Mouse (Mus musculus) heart, postnatal 0 days (tissue): ENCODE measurements around the gene Rgs7. TPM values are rescaled to one million over a fixed set of nuclear protein-coding genes. Genes with fewer than 3 reads are reported as not detected.

Source experiments
- ATAC-seq: fragments of 200-750 bp; cut with Nextera tagmentation; 2 replicates; pipeline ENCODE4 v1.8.0; 2017; ENCODE audit warnings: low read depth, moderate number of reproducible peaks, moderate library complexity; ENCODE audit not compliant: insufficient read depth
- DNase-seq: peaks from one replicate; pipeline ENCODE4 v3.0.0-alpha.2; 2016; ENCODE audit warnings: low spot score
- H3K27ac ChIP-seq: fragments of 300-500 bp; sonication (generic); 2 replicates; pipeline ENCODE4 v1.5.1; 2014; ENCODE audit warnings: low read depth, mild to moderate bottlenecking
- H3K27me3 ChIP-seq: fragments of 300-500 bp; sonication (generic); 2 replicates; pipeline ENCODE4 v1.6.1; 2014; ENCODE audit warnings: low read length, mixed read lengths; ENCODE audit not compliant: control insufficient read depth, insufficient read depth
- H3K36me3 ChIP-seq: fragments of 300-500 bp; sonication (generic); replicated peaks from 2 replicates; pipeline ENCODE4 v1.6.1; 2014; ENCODE audit warnings: low read length, mixed read lengths; ENCODE audit not compliant: control insufficient read depth, insufficient read depth
- H3K4me1 ChIP-seq: fragments of 300-500 bp; sonication (generic); 2 replicates; pipeline ENCODE4 v1.6.1; 2014; ENCODE audit warnings: antibody characterized with exemption; ENCODE audit not compliant: control insufficient read depth, insufficient read depth
- H3K4me2 ChIP-seq: fragments of 300-500 bp; sonication (generic); 2 replicates; pipeline ENCODE4 v1.6.1; 2014; ENCODE audit warnings: low read depth, mild to moderate bottlenecking, low read length, moderate library complexity
- H3K4me3 ChIP-seq: fragments of 300-500 bp; sonication (generic); 2 replicates; pipeline ENCODE4 v1.5.1; 2014; ENCODE audit warnings: low read depth, low read length
- H3K9ac ChIP-seq: fragments of 300-500 bp; sonication (generic); replicated peaks from 2 replicates; pipeline ENCODE4 v1.6.1; 2014; ENCODE audit warnings: low read depth, low read length, mixed read lengths
- H3K9me3 ChIP-seq: fragments of 300-500 bp; sonication (generic); replicated peaks from 2 replicates; pipeline ENCODE4 v1.6.1; 2016; ENCODE audit warnings: low read length; ENCODE audit not compliant: control insufficient read depth
- CTCF ChIP-seq: IDR thresholded peaks from 2 replicates; pipeline ENCODE4 v1.5.1; 2016; ENCODE audit warnings: antibody characterized with exemption, control low read depth, low read depth
- EP300 ChIP-seq: IDR thresholded peaks from 2 replicates; pipeline ENCODE4 v1.6.1; 2016; ENCODE audit warnings: antibody characterized with exemption, low read depth
- WGBS: fragments of 180-500 bp; shearing (Covaris S2); extraction: QIAGEN DNeasy Blood & Tissue Kit; methylation state at CpG from one replicate; pipeline ENCODE4 v1.1.7; 2014; 5-methylcytosine and 5-hydroxymethylcytosine counted together
- polyA plus RNA-seq: library from polyadenylated mRNA; unstranded; fragments of >200 nt; fragmentation: Nextera tagmentation; extraction: Ambion mirVana; gene quantifications from 2 replicates; pipeline ENCODE4 v1.2.1, GENCODE M21; 2015
- total RNA-seq: library from RNA; depleted of rRNA; stranded (reverse); fragments of >200 nt; gene quantifications from 2 replicates; pipeline ENCODE4 v1.2.3, GENCODE M21; 2014; ENCODE audit warnings: low replicate concordance

Gene Rgs7
- total and polyA plus RNA-seq, 2 experiments from 2014 or later: 0.34 to 0.55 TPM

DNA sequence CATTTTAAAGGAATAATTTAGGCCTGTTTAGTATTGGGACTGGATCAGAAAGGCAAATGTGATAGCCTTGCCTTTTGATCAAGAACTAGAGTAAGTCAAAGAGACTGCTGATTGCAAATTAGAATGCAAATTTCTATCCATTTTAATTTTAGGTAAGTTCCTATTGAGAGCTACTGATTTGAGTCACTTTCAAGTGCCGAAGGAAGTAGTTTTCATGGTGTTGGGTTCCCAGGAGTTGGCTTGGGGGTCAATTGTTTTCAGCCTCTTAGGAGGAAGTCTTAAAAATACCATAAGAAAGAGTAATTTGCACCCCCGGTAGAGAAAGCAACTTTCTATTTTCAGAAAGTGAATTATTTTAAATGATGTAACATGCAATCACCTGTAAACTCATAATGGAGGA lies 285.3 kb downstream of the Rgs7 start:
- no peaks in the 10 kb centered on the region for H3K4me1 ChIP-seq
- no peak overlapping the region for H3K4me2 ChIP-seq
- H3K4me3 ChIP-seq: no peak overlapping the region
- H3K27me3 ChIP-seq: no peaks in the 10 kb centered on the region
- TF ChIP-seq CTCF: no peak
- no peak for TF ChIP-seq EP300
- 70% methylated on average over 2 of the region's 2 CpGs for WGBS
- no peak overlapping the region for H3K9ac ChIP-seq
- ATAC-seq (no peak), DNase-seq (no peak)
- H3K27ac ChIP-seq: no peak overlapping the region
- H3K9me3 ChIP-seq: no peaks in the 10 kb centered on the region
- H3K36me3 ChIP-seq: no peaks in the 10 kb centered on the region

DNA sequence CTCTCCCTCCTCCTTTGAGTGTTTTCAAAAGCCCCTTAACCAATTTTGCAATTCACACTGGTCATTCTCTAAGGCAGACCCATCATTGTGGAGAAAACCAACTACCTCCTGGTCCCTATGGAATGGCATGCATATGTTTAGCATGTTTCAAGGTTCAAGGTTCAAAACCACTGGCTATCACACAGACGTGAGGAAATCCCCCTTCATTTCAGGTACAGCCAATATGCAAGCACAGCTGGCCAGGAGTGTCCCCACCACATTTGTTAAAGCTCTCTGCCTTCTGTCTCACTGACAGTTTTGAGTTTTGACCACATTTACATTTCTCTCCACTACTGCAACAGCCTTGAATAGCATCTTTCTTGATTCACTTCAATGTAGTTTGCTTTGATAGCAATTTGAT lies 286.7 kb downstream of the Rgs7 start:
- DNase-seq (no peak), ATAC-seq (no peak)
- no peak overlapping the region for H3K4me2 ChIP-seq
- H3K4me1 ChIP-seq: no peaks in the 10 kb centered on the region
- no peaks in the 10 kb centered on the region for H3K27me3 ChIP-seq
- H3K36me3 ChIP-seq: no peaks in the 10 kb centered on the region
- H3K9me3 ChIP-seq: no peaks in the 10 kb centered on the region
- H3K9ac ChIP-seq: no peak overlapping the region
- 56% methylated on average over 1 of the region's 1 CpGs for WGBS
- TF ChIP-seq CTCF: no peak
- TF ChIP-seq EP300: no peak
- no peak overlapping the region for H3K4me3 ChIP-seq
- H3K27ac ChIP-seq: no peak overlapping the region

DNA sequence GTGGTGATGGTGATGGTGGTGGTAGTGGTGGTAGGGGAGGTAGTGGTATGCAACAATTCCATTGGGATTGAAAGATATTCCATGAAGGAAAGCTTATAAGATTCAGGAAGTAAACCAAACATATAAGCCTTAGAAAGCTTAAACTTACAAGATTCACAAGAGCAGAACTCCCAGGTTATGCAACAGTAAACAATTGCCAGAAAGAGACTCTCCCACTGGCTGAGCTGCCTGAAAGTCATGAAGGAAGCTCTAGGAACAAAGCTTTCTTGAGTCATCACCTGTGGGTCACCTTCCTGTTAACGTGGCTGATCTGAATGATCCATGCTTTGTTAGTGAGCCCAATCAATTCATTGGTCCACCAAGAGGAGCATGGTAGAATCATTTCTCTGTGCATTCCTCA lies 288.8 kb downstream of the Rgs7 start:
- no peak overlapping the region for H3K9ac ChIP-seq
- no peaks in the 10 kb centered on the region for H3K27me3 ChIP-seq
- H3K27ac ChIP-seq: no peak overlapping the region
- H3K4me1 ChIP-seq: no peaks in the 10 kb centered on the region
- no peaks in the 10 kb centered on the region for H3K9me3 ChIP-seq
- no peak overlapping the region for H3K4me2 ChIP-seq
- no peak overlapping the region for H3K4me3 ChIP-seq
- no peaks in the 10 kb centered on the region for H3K36me3 ChIP-seq
- TF ChIP-seq CTCF: no peak
- TF ChIP-seq EP300: no peak
- WGBS: 65% methylated on average over 1 of the region's 1 CpGs
- no peak for DNase-seq
- ATAC-seq: no peak

DNA sequence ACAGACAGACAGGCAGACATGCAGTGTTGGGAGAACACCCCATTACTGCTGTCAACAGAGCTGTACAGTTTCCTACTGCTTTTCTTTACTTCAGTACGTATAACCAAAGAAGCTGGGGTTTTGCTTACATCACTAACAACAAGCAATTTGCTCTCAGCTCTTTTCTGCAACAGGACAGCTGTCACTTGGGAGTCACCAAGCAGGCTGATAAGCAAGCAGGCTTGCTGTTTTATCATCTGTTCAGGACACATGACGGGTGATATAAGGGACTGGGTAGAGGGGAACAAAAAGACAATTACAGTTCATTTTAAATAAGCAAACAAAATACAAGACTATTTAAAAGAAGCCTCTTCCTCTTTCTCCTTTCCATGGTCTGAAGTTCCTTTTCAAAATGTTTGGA lies 289.4 kb downstream of the Rgs7 start:
- TF ChIP-seq EP300: no peak
- TF ChIP-seq CTCF: no peak
- 13% methylated on average over 2 of the region's 2 CpGs for WGBS

DNA sequence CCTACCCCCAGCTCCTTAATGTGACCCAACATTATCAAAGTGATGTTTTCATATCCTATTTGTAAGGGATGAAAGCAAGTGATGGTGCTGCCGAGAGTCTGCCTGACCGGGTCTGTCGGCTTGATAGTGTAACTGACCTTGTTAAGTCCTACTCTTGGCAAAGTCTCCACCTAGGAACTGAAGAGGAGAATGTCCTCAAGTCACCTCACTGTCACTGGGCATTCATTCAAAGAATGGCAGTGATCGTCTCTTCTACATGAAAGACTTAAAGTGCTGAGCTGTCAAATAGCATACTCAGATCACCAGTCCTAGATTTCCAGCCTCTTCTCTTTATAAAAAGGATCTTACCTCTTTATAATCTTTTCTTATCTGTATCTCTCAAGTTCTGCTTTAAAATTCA lies 293.4 kb downstream of the Rgs7 start:
- TF ChIP-seq EP300: no peak
- no peak for TF ChIP-seq CTCF
- Histone ChIP-seq H3K27ac (no peak overlapping the region), H3K4me3 (no peak overlapping the region), H3K27me3 (no peaks in the 10 kb centered on the region), H3K36me3 (no peaks in the 10 kb centered on the region), H3K4me1 (no peaks in the 10 kb centered on the region), H3K4me2 (no peak overlapping the region), H3K9me3 (no peaks in the 10 kb centered on the region), H3K9ac (no peak overlapping the region)
- no peak for ATAC-seq
- 64% methylated on average over 4 of the region's 4 CpGs for WGBS
- DNase-seq: no peak

More for the DNA sequence above, 289.4 kb downstream of the Rgs7 start:
- Histone ChIP-seq H3K27ac (no peak overlapping the region), H3K9ac (no peak overlapping the region), H3K36me3 (no peaks in the 10 kb centered on the region), H3K4me2 (no peak overlapping the region), H3K4me3 (no peak overlapping the region), H3K4me1 (no peaks in the 10 kb centered on the region), H3K9me3 (no peaks in the 10 kb centered on the region), H3K27me3 (no peaks in the 10 kb centered on the region)
- DNase-seq (no peak), ATAC-seq (no peak)

DNA sequence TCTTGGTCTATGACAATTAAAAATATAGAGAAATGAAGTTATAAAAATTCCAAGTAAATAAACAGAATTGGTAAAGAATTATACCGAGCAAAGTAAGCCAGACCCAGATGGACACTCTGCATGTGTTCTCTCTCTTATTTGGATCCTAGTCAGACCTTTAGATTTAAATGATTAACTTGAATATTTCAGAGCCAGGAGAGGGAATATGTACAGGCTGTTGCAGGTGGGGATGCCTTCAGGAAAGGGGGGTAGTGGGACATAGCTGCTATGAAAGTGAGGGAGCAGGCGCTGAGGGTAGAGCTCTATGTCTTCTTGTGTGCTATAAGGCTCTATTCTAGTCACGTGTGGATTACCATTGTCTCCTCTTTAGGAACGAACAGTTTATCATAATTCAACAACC lies 296.5 kb downstream of the Rgs7 start:
- Histone ChIP-seq H3K4me2 (no peak overlapping the region), H3K27me3 (no peaks in the 10 kb centered on the region), H3K9me3 (no peaks in the 10 kb centered on the region), H3K36me3 (no peaks in the 10 kb centered on the region), H3K27ac (no peak overlapping the region), H3K9ac (no peak overlapping the region), H3K4me3 (no peak overlapping the region), H3K4me1 (no peaks in the 10 kb centered on the region)
- WGBS: 77% methylated on average over 4 of the region's 4 CpGs
- TF ChIP-seq CTCF (no peak), EP300 (no peak)
- no peak for DNase-seq
- no peak for ATAC-seq
